Mouse (Mus musculus): ENCODE results near the gene Ppp1r35.

DNA sequence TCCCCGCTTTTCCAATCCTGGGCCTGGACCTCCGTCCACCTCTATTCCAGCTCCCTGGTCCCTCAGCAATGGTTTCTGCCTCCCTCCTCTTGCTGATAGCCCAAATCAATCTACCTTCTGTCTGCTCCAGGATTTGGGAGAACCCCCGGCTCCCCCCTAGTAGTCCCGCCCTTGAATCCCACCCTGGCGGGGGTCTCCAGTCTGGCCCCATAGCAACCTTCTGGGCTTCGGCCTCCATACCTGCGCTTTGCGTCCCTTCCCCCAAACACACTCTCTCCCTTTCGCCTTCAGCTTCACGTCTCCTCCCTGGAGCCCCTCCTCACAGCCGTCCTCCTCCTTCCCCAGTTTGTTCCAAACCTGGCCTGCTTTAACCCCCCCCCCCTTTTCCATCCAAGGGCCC is 38.1 kb upstream of the Ppp1r35 start:
- TF ChIP-seq POLR2A (IDR thresholded peaks at IDR 0.05; ENCODE audit: borderline replicate concordance, extremely low read depth, insufficient read depth, insufficient read length, poor library complexity, severe bottlenecking) (no peak), CTCF (IDR thresholded peaks at IDR 0.05; ENCODE audit: borderline replicate concordance, extremely low read depth, insufficient read depth, insufficient read length) (no peak)
